Mouse (Mus musculus) lung, postnatal 0 days (tissue): Measurements from ENCODE around the gene Tanc1. TPM values are rescaled to one million over a fixed set of nuclear protein-coding genes. Genes with fewer than 3 reads are reported as not detected.

ENCODE experiments used
- ATAC-seq: fragments of 200-750 bp; cut with Nextera tagmentation; 2 replicates; pipeline ENCODE4 v1.8.0; 2017; ENCODE audit warnings: moderate library complexity
- DNase-seq: peaks from one replicate; pipeline ENCODE4 v3.0.0-alpha.2; 2016; ENCODE audit warnings: low spot score
- H3K27ac ChIP-seq: fragments of 300-500 bp; sonication (generic); 2 replicates; pipeline ENCODE4 v1.5.1; 2014; ENCODE audit warnings: antibody characterized with exemption, mild to moderate bottlenecking, low read length, mixed read lengths
- H3K27me3 ChIP-seq: fragments of 300-500 bp; sonication (generic); replicated peaks from 2 replicates; pipeline ENCODE4 v1.6.1; 2014; ENCODE audit warnings: low read length, mixed read lengths; ENCODE audit not compliant: insufficient read depth
- H3K36me3 ChIP-seq: fragments of 300-500 bp; sonication (generic); 2 replicates; pipeline ENCODE4 v1.6.1; 2014; ENCODE audit warnings: low read length, mixed read lengths; ENCODE audit not compliant: insufficient read depth
- H3K4me1 ChIP-seq: fragments of 300-500 bp; sonication (generic); 2 replicates; pipeline ENCODE4 v1.6.1; 2014; ENCODE audit warnings: antibody characterized with exemption, low read depth, low read length, mixed read lengths; ENCODE audit not compliant: insufficient read depth
- H3K4me2 ChIP-seq: fragments of 300-500 bp; sonication (generic); replicated peaks from 2 replicates; pipeline ENCODE4 v1.6.1; 2014; ENCODE audit warnings: low read depth, mild to moderate bottlenecking, low read length, moderate library complexity, mixed read lengths
- H3K4me3 ChIP-seq: fragments of 300-500 bp; sonication (generic); 2 replicates; pipeline ENCODE4 v1.5.1; 2014; ENCODE audit warnings: low read depth, low read length
- H3K9ac ChIP-seq: fragments of 300-500 bp; sonication (generic); replicated peaks from 2 replicates; pipeline ENCODE4 v1.6.1; 2014; ENCODE audit warnings: low read depth, mild to moderate bottlenecking
- H3K9me3 ChIP-seq: fragments of 300-500 bp; sonication (generic); 2 replicates; pipeline ENCODE4 v1.6.1; 2016; ENCODE audit warnings: low read length, mixed read lengths
- CTCF ChIP-seq: IDR thresholded peaks from 2 replicates; pipeline ENCODE4 v1.5.1; 2016; ENCODE audit warnings: antibody characterized with exemption, mild to moderate bottlenecking
- EP300 ChIP-seq: IDR thresholded peaks from 2 replicates; pipeline ENCODE4 v1.6.1; 2016; ENCODE audit warnings: antibody characterized with exemption, mild to moderate bottlenecking, control low read depth
- WGBS: fragments of 180-500 bp; shearing (Covaris S2); extraction: QIAGEN DNeasy Blood & Tissue Kit; methylation state at CpG from one replicate; pipeline ENCODE4 v1.1.7; 2014; 5-methylcytosine and 5-hydroxymethylcytosine counted together
- polyA plus RNA-seq: library from polyadenylated mRNA; unstranded; fragments of >200 nt; fragmentation: Nextera tagmentation; extraction: Ambion mirVana; gene quantifications from 2 replicates; pipeline ENCODE4 v1.2.1, GENCODE M21; 2015

Tanc1 gene
- polyA plus RNA-seq, 1 experiment from 2014 or later = 20.9 TPM

DNA sequence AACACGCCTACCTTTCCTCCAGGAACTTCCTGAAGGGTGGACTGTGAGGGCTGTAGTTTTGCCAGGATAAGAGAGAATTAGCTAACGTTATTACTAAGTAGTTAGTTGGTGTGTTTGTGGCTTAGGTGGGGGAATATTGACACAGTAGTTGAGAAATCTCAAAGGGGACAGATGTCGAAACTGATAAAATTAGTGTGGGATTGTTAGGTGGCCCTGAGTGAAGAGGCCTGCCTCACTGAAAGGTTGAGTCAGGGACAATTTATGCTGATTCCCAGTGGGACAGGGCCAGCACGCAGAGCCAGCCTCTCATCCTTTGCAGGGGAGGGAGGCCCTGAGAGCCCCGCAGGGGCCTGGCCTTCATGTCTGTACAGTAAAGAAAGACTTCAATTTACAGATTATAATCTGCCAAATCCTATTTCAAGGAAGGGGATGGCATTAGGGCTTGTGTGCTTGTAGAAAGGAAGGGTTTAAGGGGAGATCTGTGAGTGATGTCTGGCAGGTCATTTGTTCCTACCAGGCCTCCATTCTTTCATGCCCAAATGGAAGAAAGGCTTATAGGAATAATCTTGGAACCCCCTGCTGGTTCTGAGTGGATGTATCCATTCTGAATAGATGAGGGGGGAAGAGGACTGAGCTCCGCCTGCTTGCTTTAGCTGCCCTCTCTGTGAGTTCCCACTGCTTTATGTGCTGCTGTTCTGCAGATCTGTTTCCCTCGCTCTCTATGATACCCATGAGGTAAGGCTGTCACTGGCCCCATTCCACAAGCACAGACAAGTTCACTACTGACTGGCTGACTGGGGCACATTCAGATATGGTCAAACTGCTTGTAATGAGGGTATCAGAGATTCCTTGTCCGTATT lies 41.7 kb downstream of the Tanc1 start:
- peak; percentile 67 for DNase-seq
- TF ChIP-seq CTCF (no peak), EP300 (peak; percentile 45)
- no peak overlapping the region for H3K9ac ChIP-seq
- H3K27me3 ChIP-seq = no peaks in the 10 kb centered on the region
- no peak overlapping the region for H3K4me3 ChIP-seq
- no peaks in the 10 kb centered on the region for H3K36me3 ChIP-seq
- H3K27ac ChIP-seq = peak overlapping the region; percentile 8; the same call in 1 of the 2 replicates
- H3K4me2 ChIP-seq = no peak overlapping the region
- H3K9me3 ChIP-seq = no peaks in the 10 kb centered on the region
- peaks cover 7% of the 10 kb centered on the region; the same call in 1 of the 2 replicates for H3K4me1 ChIP-seq
- ATAC-seq = peak; percentile 80
- WGBS = 56% methylated on average over 8 of the region's 8 CpGs

DNA sequence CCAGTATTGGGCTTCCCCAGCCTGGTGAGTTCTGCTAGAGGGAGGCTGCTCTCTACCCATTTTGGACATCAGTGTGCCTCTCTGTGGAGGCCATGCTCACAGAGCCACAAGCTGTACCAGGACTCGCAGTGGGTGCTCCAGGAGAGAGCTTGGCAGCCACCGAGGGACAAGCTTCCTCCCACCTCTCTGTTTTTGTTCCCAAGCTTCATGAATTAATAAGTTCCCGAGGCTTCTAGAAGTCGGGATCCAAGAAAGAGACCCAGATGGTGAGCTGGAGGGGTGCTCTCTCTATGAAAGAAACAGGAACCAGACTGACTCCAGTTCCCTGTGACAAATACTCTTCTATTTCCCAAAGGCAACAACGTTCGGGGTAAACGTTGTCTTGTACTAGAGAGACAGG lies 43.6 kb downstream of the Tanc1 start:
- Histone ChIP-seq H3K36me3 (no peaks in the 10 kb centered on the region), H3K9me3 (no peaks in the 10 kb centered on the region), H3K27ac (no peak overlapping the region), H3K4me3 (no peak overlapping the region), H3K9ac (no peak overlapping the region), H3K27me3 (no peaks in the 10 kb centered on the region), H3K4me2 (no peak overlapping the region), H3K4me1 (peaks cover 7% of the 10 kb centered on the region; the same call in 1 of the 2 replicates)
- 45% methylated on average over 7 of the region's 7 CpGs for WGBS
- TF ChIP-seq CTCF (no peak), EP300 (no peak)
- ATAC-seq (no peak), DNase-seq (no peak)

DNA sequence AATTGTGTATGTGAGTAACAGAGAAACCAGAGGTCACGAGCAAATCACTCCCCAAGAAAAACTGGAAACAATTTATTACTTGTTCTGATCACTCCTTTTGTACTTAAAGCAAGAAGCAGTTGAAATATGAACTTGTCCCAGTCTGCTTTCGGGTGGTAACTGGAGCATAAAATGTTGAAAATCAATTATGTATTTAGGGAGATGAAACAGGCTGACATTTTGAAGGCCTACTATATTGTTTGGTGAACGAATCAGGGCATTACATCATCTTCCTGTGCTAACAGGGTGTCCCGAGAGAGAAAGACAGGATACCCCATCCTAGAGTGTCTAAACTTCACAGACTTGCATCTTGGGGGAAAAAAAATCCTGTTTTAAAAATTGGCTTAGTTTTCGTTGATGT lies 44.8 kb downstream of the Tanc1 start:
- DNase-seq = no peak
- Histone ChIP-seq H3K9ac (no peak overlapping the region), H3K4me3 (no peak overlapping the region), H3K4me2 (no peak overlapping the region), H3K27ac (peak overlapping the region; percentile 38; the same call in 1 of the 2 replicates), H3K4me1 (peaks cover 12% of the 10 kb centered on the region; the same call in 1 of the 2 replicates), H3K9me3 (no peaks in the 10 kb centered on the region), H3K27me3 (no peaks in the 10 kb centered on the region), H3K36me3 (no peaks in the 10 kb centered on the region)
- TF ChIP-seq EP300 (no peak), CTCF (no peak)
- WGBS = 37% methylated on average over 5 of the region's 5 CpGs
- no peak for ATAC-seq

DNA sequence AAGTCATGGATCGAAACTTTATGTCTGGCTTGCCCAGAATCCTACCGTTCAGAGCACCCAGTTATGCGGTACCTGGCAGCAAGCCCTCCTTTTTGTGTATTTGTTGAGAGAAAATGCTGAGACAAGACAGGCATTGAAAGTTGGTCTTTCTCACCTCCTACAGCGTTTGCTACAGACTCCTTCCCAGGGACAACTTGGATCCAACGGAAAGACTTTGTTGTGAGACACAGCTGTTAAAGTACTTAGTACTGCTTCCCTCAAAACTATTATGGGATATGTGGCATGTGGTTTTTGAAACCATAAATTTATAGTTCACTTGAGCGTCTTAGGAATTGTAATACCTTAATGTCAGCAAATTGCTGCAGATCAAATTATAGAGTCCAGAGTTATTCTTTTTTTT lies 47.8 kb downstream of the Tanc1 start:
- DNase-seq = peak; percentile 53
- no peak overlapping the region for H3K4me3 ChIP-seq
- H3K4me1 ChIP-seq = peaks cover 9% of the 10 kb centered on the region; the same call in 1 of the 2 replicates
- ATAC-seq = no peak
- H3K9ac ChIP-seq = no peak overlapping the region
- TF ChIP-seq CTCF (no peak), EP300 (no peak)
- H3K27ac ChIP-seq = 0 out of 2 replicates have a peak overlapping the region, but pooled peaks have one; percentile 0
- H3K4me2 ChIP-seq = no peak overlapping the region
- H3K27me3 ChIP-seq = no peaks in the 10 kb centered on the region
- H3K9me3 ChIP-seq = no peaks in the 10 kb centered on the region
- WGBS = 61% methylated on average over 6 of the region's 6 CpGs
- H3K36me3 ChIP-seq = no peaks in the 10 kb centered on the region

DNA sequence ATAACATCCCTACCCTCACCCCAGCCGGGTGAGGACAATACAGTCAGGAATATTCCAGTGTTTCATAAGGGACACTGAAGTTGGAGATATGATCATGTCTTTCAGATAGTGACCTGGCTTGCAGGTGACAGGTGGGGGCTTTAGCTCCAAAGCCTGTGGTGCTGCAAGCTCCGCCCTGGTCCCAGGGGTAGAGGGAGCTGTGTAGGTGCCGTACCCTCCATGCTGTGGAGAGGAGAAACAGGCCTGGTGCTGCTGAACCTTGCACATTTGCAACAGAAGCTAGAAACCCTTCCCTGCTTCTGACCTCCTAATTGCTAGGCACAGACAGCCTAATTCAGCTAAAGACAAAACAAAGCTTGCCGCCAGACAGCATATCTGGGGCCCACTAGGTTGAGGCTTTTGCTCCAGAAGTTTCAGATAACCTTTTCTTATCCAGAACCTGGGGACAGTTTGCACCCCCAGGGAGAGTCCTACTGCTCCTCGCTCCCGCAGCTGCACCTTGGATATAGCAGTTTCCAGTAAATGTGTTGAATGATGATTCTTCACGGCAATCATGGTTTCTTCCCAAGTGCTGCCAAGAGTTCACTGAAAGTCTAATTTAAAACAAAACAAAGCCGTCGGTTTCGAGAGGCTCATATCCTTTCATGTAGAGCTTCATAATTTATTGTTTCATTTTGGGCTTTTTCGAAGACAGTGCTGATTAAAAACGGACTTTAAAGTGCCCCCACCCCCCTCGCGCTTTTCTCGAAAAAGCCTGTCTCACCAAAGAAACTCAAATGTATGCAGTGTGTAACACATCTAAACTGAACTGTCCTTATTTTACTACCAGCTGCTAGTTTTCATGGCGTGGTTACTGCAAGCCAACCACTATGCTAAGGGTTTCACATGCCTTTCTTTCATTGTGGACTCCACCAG lies 49.3 kb downstream of the Tanc1 start:
- Histone ChIP-seq H3K4me3 (no peak overlapping the region), H3K4me2 (0 out of 2 replicates have a peak overlapping the region, but pooled peaks have one; percentile 5), H3K4me1 (peaks cover 6% of the 10 kb centered on the region; the same call in 1 of the 2 replicates), H3K27me3 (no peaks in the 10 kb centered on the region), H3K9ac (no peak overlapping the region), H3K36me3 (no peaks in the 10 kb centered on the region), H3K9me3 (no peaks in the 10 kb centered on the region), H3K27ac (peak overlapping the region; percentile 20)
- WGBS = 45% methylated on average over 16 of the region's 16 CpGs
- ATAC-seq (no peak), DNase-seq (no peak)
- TF ChIP-seq CTCF (no peak), EP300 (no peak)
